Mouse (Mus musculus): ENCODE measurements around the gene Capn15.

DNA sequence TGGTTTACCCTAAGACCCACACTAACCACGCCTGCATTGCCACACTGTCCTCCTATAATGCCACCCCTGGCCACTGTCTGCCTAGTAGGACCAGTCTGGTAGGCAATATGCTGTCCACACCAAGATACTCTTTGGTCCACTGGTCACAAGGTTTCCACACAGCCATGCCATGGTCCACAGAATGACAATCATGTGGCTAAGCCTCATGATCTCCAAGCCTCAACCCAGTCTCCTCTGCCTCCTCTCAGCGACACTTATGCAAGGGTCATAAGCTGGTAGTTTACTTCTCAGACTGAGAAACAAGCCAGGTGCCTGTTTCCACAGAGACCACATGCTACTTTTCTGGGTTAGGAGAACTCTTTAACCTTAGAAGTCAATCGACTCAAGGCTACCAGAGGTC is 2.7 kb downstream of the Capn15 start:
- no peak for TF ChIP-seq CTCF (IDR thresholded peaks at IDR 0.05; ENCODE audit: low read depth, low read length)
- TF ChIP-seq TAL1 (conservative IDR thresholded peaks at IDR 0.05; ENCODE audit: low read depth, low read length) = no peak
- no peak for TF ChIP-seq POLR2AphosphoS5 (IDR thresholded peaks at IDR 0.05; ENCODE audit: insufficient replicate concordance, low read depth, low read length)

Measured in G1E (cell line).